Mouse (Mus musculus) liver, embryonic 18 days (tissue): ENCODE results near the gene Mageb5. TPM values are rescaled to one million over a fixed set of nuclear protein-coding genes. Genes with fewer than 3 reads are reported as not detected.

Experiments
- polyA plus RNA-seq: library from polyadenylated mRNA; depleted of rRNA; stranded (reverse); fragments of >200 nt; gene quantifications from 2 replicates; pipeline ENCODE4 v1.2.3, GENCODE M21; 2012; rRNA removed

Gene Mageb5
- polyA plus RNA-seq = not detected in 2 replicates

GRCm38 (mm10) chrX:91782918-91783317 lies at the start of gene Mageb5:
Gene Mageb5, minus strand, starts transcription at chrX:91783018.

Other genes with a start within 250 kb of the Mageb5 start
- gene 1700084M14Rik, start 207.1 kb downstream of the Mageb5 start, polyA plus RNA-seq = not detected in 2 replicates
- not detected in 2 replicates for gene Gm14781, start 150.8 kb downstream of the Mageb5 start, polyA plus RNA-seq
- not detected in 2 replicates for gene Mageb1, start 233.3 kb upstream of the Mageb5 start, polyA plus RNA-seq